Mouse (Mus musculus): ENCODE data around the gene Olfr575. TPM values are rescaled to one million over a fixed set of nuclear protein-coding genes. Genes with fewer than 3 reads are reported as not detected.

The Olfr575 gene
- polyA plus RNA-seq, 2 experiments = not detected

- DNase-seq (ENCODE audit: low read depth in 3 of 3, low spot score in 3 of 3) = no peak
- no peak for ATAC-seq (ENCODE audit: insufficient read depth)
- Histone ChIP-seq H3K4me1 (replicated peaks; ENCODE audit: control insufficient read depth in 2 of 2, insufficient read depth in 2 of 2, low read length in 1 of 2) (no peaks in the 10 kb centered on the region), H3K36me3 (replicated peaks; ENCODE audit: control insufficient read depth, insufficient read depth, low read depth) (no peaks in the 10 kb centered on the region), H3K4me3 (ENCODE audit: insufficient read depth in 1 of 2, low read depth in 2 of 2, low read length in 2 of 2) (no peak overlapping the region), H3K27me3 (ENCODE audit: control insufficient read depth, insufficient read depth, low read length) (no peaks in the 10 kb centered on the region), H3K4me2 (ENCODE audit: low read depth) (no peak overlapping the region), H3K9me3 (ENCODE audit: control insufficient read depth, low read length) (no peaks in the 10 kb centered on the region), H3K27ac (no peak overlapping the region), H3K9ac (replicated peaks) (no peak overlapping the region)
- 15% methylated on average over 1 of the region's 1 CpGs for WGBS (ENCODE audit: insufficient replicate concordance)
- TF ChIP-seq CTCF (IDR thresholded peaks at IDR 0.05; ENCODE audit: low read depth) (no peak), EP300 (IDR thresholded peaks at IDR 0.05; ENCODE audit: low read depth) (no peak)
Observed at GRCm38 (mm10) chr7:102915261-102915660, 43.3 kb downstream of the Olfr575 start.

Other genes starting within 250 kb of the Olfr575 start
- not detected in 2 replicates for gene Olfr33, start 239.7 kb downstream of the Olfr575 start, polyA plus RNA-seq (2012; rRNA removed)
- not detected in 2 replicates for gene Olfr33, start 239.7 kb downstream of the Olfr575 start, polyA plus RNA-seq (2014; fragmentation: Nextera tagmentation; extraction: Ambion mirVana)
- not detected in 2 replicates for gene Olfr559, start 231.3 kb downstream of the Olfr575 start, polyA plus RNA-seq (2012; rRNA removed)
- gene Olfr559, start 231.3 kb downstream of the Olfr575 start, polyA plus RNA-seq (2014; fragmentation: Nextera tagmentation; extraction: Ambion mirVana) = not detected in 2 replicates
- gene Olfr560, start 199.4 kb downstream of the Olfr575 start, polyA plus RNA-seq (2012; rRNA removed) = not detected in 2 replicates
- not detected in 2 replicates for gene Olfr560, start 199.4 kb downstream of the Olfr575 start, polyA plus RNA-seq (2014; fragmentation: Nextera tagmentation; extraction: Ambion mirVana)
- gene Olfr78, start 199.3 kb downstream of the Olfr575 start, polyA plus RNA-seq (2012; rRNA removed) = 0.02 TPM in 2 replicates
- not detected in 2 replicates for gene Olfr78, start 199.3 kb downstream of the Olfr575 start, polyA plus RNA-seq (2014; fragmentation: Nextera tagmentation; extraction: Ambion mirVana)
- not detected in 2 replicates for gene Olfr561, start 187.6 kb downstream of the Olfr575 start, polyA plus RNA-seq (2012; rRNA removed)
- not detected in 2 replicates for gene Olfr561, start 187.6 kb downstream of the Olfr575 start, polyA plus RNA-seq (2014; fragmentation: Nextera tagmentation; extraction: Ambion mirVana)
- gene Olfr564, start 155.3 kb downstream of the Olfr575 start, polyA plus RNA-seq (2012; rRNA removed) = not detected in 2 replicates
- not detected in 2 replicates for gene Olfr564, start 155.3 kb downstream of the Olfr575 start, polyA plus RNA-seq (2014; fragmentation: Nextera tagmentation; extraction: Ambion mirVana)
- not detected in 2 replicates for gene Olfr566, start 100.0 kb downstream of the Olfr575 start, polyA plus RNA-seq (2012; rRNA removed)
- gene Olfr566, start 100.0 kb downstream of the Olfr575 start, polyA plus RNA-seq (2014; fragmentation: Nextera tagmentation; extraction: Ambion mirVana) = not detected in 2 replicates
- gene Olfr568, start 81.7 kb downstream of the Olfr575 start, polyA plus RNA-seq (2012; rRNA removed) = not detected in 2 replicates
- gene Olfr568, start 81.7 kb downstream of the Olfr575 start, polyA plus RNA-seq (2014; fragmentation: Nextera tagmentation; extraction: Ambion mirVana) = not detected in 2 replicates
- gene Olfr569, start 67.9 kb downstream of the Olfr575 start, polyA plus RNA-seq (2012; rRNA removed) = not detected in 2 replicates
- gene Olfr569, start 67.9 kb downstream of the Olfr575 start, polyA plus RNA-seq (2014; fragmentation: Nextera tagmentation; extraction: Ambion mirVana) = not detected in 2 replicates
- gene Olfr570, start 64.2 kb downstream of the Olfr575 start, polyA plus RNA-seq (2012; rRNA removed) = not detected in 2 replicates
- not detected in 2 replicates for gene Olfr570, start 64.2 kb downstream of the Olfr575 start, polyA plus RNA-seq (2014; fragmentation: Nextera tagmentation; extraction: Ambion mirVana)
- not detected in 2 replicates for gene Olfr571, start 41.2 kb downstream of the Olfr575 start, polyA plus RNA-seq (2012; rRNA removed)
- gene Olfr571, start 41.2 kb downstream of the Olfr575 start, polyA plus RNA-seq (2014; fragmentation: Nextera tagmentation; extraction: Ambion mirVana) = not detected in 2 replicates
- not detected in 2 replicates for gene Olfr572, start 34.4 kb downstream of the Olfr575 start, polyA plus RNA-seq (2012; rRNA removed)
- gene Olfr572, start 34.4 kb downstream of the Olfr575 start, polyA plus RNA-seq (2014; fragmentation: Nextera tagmentation; extraction: Ambion mirVana) = not detected in 2 replicates
- gene Olfr573-ps1, start 16.2 kb downstream of the Olfr575 start, polyA plus RNA-seq (2012; rRNA removed) = not detected in 2 replicates
- not detected in 2 replicates for gene Olfr573-ps1, start 16.2 kb downstream of the Olfr575 start, polyA plus RNA-seq (2014; fragmentation: Nextera tagmentation; extraction: Ambion mirVana)
- not detected in 2 replicates for gene Olfr574, start 10.3 kb downstream of the Olfr575 start, polyA plus RNA-seq (2012; rRNA removed)
- gene Olfr574, start 10.3 kb downstream of the Olfr575 start, polyA plus RNA-seq (2014; fragmentation: Nextera tagmentation; extraction: Ambion mirVana) = not detected in 2 replicates
- gene Olfr576, start 3.9 kb upstream of the Olfr575 start, polyA plus RNA-seq (2012; rRNA removed) = not detected in 2 replicates
- not detected in 2 replicates for gene Olfr576, start 3.9 kb upstream of the Olfr575 start, polyA plus RNA-seq (2014; fragmentation: Nextera tagmentation; extraction: Ambion mirVana)
- not detected in 2 replicates for gene Olfr577, start 17.2 kb upstream of the Olfr575 start, polyA plus RNA-seq (2012; rRNA removed)
- not detected in 2 replicates for gene Olfr577, start 17.2 kb upstream of the Olfr575 start, polyA plus RNA-seq (2014; fragmentation: Nextera tagmentation; extraction: Ambion mirVana)
- not detected in 2 replicates for gene Olfr578, start 30.5 kb upstream of the Olfr575 start, polyA plus RNA-seq (2012; rRNA removed)
- gene Olfr578, start 30.5 kb upstream of the Olfr575 start, polyA plus RNA-seq (2014; fragmentation: Nextera tagmentation; extraction: Ambion mirVana) = not detected in 2 replicates
- gene Olfr582, start 79.2 kb upstream of the Olfr575 start, polyA plus RNA-seq (2012; rRNA removed) = not detected in 2 replicates
- not detected in 2 replicates for gene Olfr582, start 79.2 kb upstream of the Olfr575 start, polyA plus RNA-seq (2014; fragmentation: Nextera tagmentation; extraction: Ambion mirVana)
- gene Olfr583, start 92.5 kb upstream of the Olfr575 start, polyA plus RNA-seq (2012; rRNA removed) = not detected in 2 replicates
- not detected in 2 replicates for gene Olfr583, start 92.5 kb upstream of the Olfr575 start, polyA plus RNA-seq (2014; fragmentation: Nextera tagmentation; extraction: Ambion mirVana)
- gene Olfr584, start 123.1 kb upstream of the Olfr575 start, polyA plus RNA-seq (2012; rRNA removed) = not detected in 2 replicates
- not detected in 2 replicates for gene Olfr584, start 123.1 kb upstream of the Olfr575 start, polyA plus RNA-seq (2014; fragmentation: Nextera tagmentation; extraction: Ambion mirVana)
- gene Olfr585, start 138.9 kb upstream of the Olfr575 start, polyA plus RNA-seq (2012; rRNA removed) = not detected in 2 replicates
- gene Olfr585, start 138.9 kb upstream of the Olfr575 start, polyA plus RNA-seq (2014; fragmentation: Nextera tagmentation; extraction: Ambion mirVana) = not detected in 2 replicates
- not detected in 2 replicates for gene Olfr586, start 166.9 kb upstream of the Olfr575 start, polyA plus RNA-seq (2012; rRNA removed)
- gene Olfr586, start 166.9 kb upstream of the Olfr575 start, polyA plus RNA-seq (2014; fragmentation: Nextera tagmentation; extraction: Ambion mirVana) = not detected in 2 replicates
- not detected in 2 replicates for gene Olfr588-ps1, start 182.1 kb upstream of the Olfr575 start, polyA plus RNA-seq (2012; rRNA removed)
- gene Olfr588-ps1, start 182.1 kb upstream of the Olfr575 start, polyA plus RNA-seq (2014; fragmentation: Nextera tagmentation; extraction: Ambion mirVana) = not detected in 2 replicates
- gene Olfr589, start 197.6 kb upstream of the Olfr575 start, polyA plus RNA-seq (2012; rRNA removed) = not detected in 2 replicates
- gene Olfr589, start 197.6 kb upstream of the Olfr575 start, polyA plus RNA-seq (2014; fragmentation: Nextera tagmentation; extraction: Ambion mirVana) = not detected in 2 replicates
- not detected in 2 replicates for gene Olfr591, start 219.6 kb upstream of the Olfr575 start, polyA plus RNA-seq (2012; rRNA removed)
- not detected in 2 replicates for gene Olfr591, start 219.6 kb upstream of the Olfr575 start, polyA plus RNA-seq (2014; fragmentation: Nextera tagmentation; extraction: Ambion mirVana)
- gene Olfr592, start 226.0 kb upstream of the Olfr575 start, polyA plus RNA-seq (2012; rRNA removed) = not detected in 2 replicates
- gene Olfr592, start 226.0 kb upstream of the Olfr575 start, polyA plus RNA-seq (2014; fragmentation: Nextera tagmentation; extraction: Ambion mirVana) = not detected in 2 replicates

Data from liver, embryonic 14.5 days (tissue).